Mouse (Mus musculus) megakaryocyte, adult 5-6 weeks (primary cell): ENCODE results near the gene Snx18. TPM values are rescaled to one million over a fixed set of nuclear protein-coding genes. Genes with fewer than 3 reads are reported as not detected.

Source experiments
- ATAC-seq: 2 replicates; pipeline ENCODE4 v1.8.0; 2016; ENCODE audit warnings: mild to moderate bottlenecking, inconsistent platforms; ENCODE audit not compliant: poor library complexity, severe bottlenecking
- total RNA-seq, 2 experiments: library from RNA; stranded (forward) in 1 of 2; stranded (reverse) in 1 of 2; fragments of 153-499, 151-499 nt in 1 of 2; fragments of 221-1000, 200-1000 nt in 1 of 2; gene quantifications; 2 replicates each; pipeline versions ENCODE4 v1.2.3 to v1.2.4; 2015 to 2017

Gene Snx18
- 61.3 and 66.5 TPM in 2 replicates for total RNA-seq (2015)
- 64.9 and 75.6 TPM in 2 replicates for total RNA-seq (2017)

- ATAC-seq = peak; percentile 66
Measured at GRCm38 (mm10) chr13:113617891-113618823, at the start of gene Snx18. TSS of gene Snx18 (minus strand) at chr13:113618564.

GRCm38 (mm10) chr13:113663883-113664282 lies 45.5 kb upstream of the Snx18 start:
- no peak for ATAC-seq

GRCm38 (mm10) chr13:113663151-113663779 lies 44.9 kb upstream of the Snx18 start, which contains the start of gene Hspb3:
TSS of gene Hspb3 (minus strand) at chr13:113663676.
- ATAC-seq = no peak

- ATAC-seq = peak; percentile 47; the same call in 1 of the 2 replicates
Measured at GRCm38 (mm10) chr13:113661826-113662271, 43.5 kb upstream of the Snx18 start.

- no peak for ATAC-seq
Measured at GRCm38 (mm10) chr13:113660576-113661310, 42.4 kb upstream of the Snx18 start.

GRCm38 (mm10) chr13:113657204-113657603 lies 38.8 kb upstream of the Snx18 start:
- ATAC-seq = peak; percentile 89

GRCm38 (mm10) chr13:113656639-113657038 lies 38.3 kb upstream of the Snx18 start:
- 0 out of 2 replicates have a peak, but pooled peaks have one; percentile 16 for ATAC-seq

- ATAC-seq = no peak
Measured at GRCm38 (mm10) chr13:113655511-113655910, 37.1 kb upstream of the Snx18 start.

GRCm38 (mm10) chr13:113640944-113641597 lies 22.7 kb upstream of the Snx18 start:
- no peak for ATAC-seq

GRCm38 (mm10) chr13:113638914-113639313 lies 20.6 kb upstream of the Snx18 start:
- ATAC-seq = peak; percentile 44

GRCm38 (mm10) chr13:113635799-113636222 lies 17.4 kb upstream of the Snx18 start:
- peak; percentile 76 for ATAC-seq

GRCm38 (mm10) chr13:113634732-113635481 lies 16.5 kb upstream of the Snx18 start:
- 0 out of 2 replicates have a peak, but pooled peaks have one; percentile 17 for ATAC-seq

GRCm38 (mm10) chr13:113632506-113632905 lies 14.1 kb upstream of the Snx18 start:
- ATAC-seq = no peak

- no peak for ATAC-seq
Measured at GRCm38 (mm10) chr13:113627601-113628000, 9.2 kb upstream of the Snx18 start.

GRCm38 (mm10) chr13:113622865-113623255 lies 4.5 kb upstream of the Snx18 start:
- peak; percentile 30 for ATAC-seq

GRCm38 (mm10) chr13:113622122-113622864 lies 3.9 kb upstream of the Snx18 start:
- ATAC-seq = no peak

- no peak for ATAC-seq
Measured at GRCm38 (mm10) chr13:113619003-113619402, 639 bp upstream of the Snx18 start.

- ATAC-seq = no peak
Measured at GRCm38 (mm10) chr13:113617338-113617890, 950 bp downstream of the Snx18 start.
